In the genomic region with DNA sequence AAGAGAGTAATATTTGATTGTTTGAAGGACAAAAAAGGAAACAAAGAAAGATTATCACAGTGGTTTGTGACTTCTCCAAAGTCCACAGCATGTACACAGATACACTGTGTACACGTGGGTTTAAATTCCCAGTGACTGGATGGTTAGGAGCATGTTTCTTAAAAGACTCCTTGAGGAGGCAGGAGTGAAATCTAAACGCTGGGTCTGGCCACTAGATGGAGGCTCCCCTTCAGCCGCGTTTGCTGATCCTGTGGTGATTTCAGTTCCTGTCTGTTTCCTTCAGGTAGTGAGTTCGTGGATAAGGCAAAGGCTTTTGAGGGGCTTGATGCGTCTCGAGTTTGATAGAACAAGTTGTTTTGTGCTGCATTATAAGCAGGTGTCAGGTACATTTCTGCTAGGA, we compare ENCODE assay signal across 19 mouse cellular contexts. TPM values are rescaled to one million over a fixed set of nuclear protein-coding genes. Genes with fewer than 3 reads are reported as not detected.
DNase-seq lines count a peak whose midpoint lies in the region; ATAC-seq and TF ChIP-seq lines count a peak whose summit lies in the region.
"Had no signal": no experiment of that assay in that cellular context is flagged by ENCODE, and none has a peak within 500 bp of the region (broad histone marks: within the 10 kb centered on the region; RNA-seq: fewer than 3 reads in every experiment).

No protein-coding gene starts in this region.

- H3K4me3 ChIP-seq in hindbrain, postnatal 0 days (ENCODE audit: low read length) = no peak overlapping the region
- no peak overlapping the region for H3K4me3 ChIP-seq in hindbrain, embryonic 16.5 days (ENCODE audit: low read length)
- H3K4me3 ChIP-seq in neural tube, embryonic 11.5 days (ENCODE audit: low read depth, low read length) = no peak overlapping the region
- no peak overlapping the region for H3K4me3 ChIP-seq in neural tube, embryonic 15.5 days (replicated peaks)
- H3K4me3 ChIP-seq: embryonic facial prominence, embryonic 10.5 days; forebrain, embryonic 13.5 days; limb, embryonic 15.5 days; midbrain, embryonic 10.5 days had no signal

- no peak overlapping the region for H3K4me2 ChIP-seq in hindbrain, postnatal 0 days (ENCODE audit: low read depth, low read length)
- no peak overlapping the region for H3K4me2 ChIP-seq in hindbrain, embryonic 16.5 days (ENCODE audit: low read length)
- H3K4me2 ChIP-seq in neural tube, embryonic 11.5 days (ENCODE audit: low read depth) = no peak overlapping the region
- no peak overlapping the region for H3K4me2 ChIP-seq in neural tube, embryonic 15.5 days
- H3K4me2 ChIP-seq: forebrain, embryonic 13.5 days; limb, embryonic 15.5 days had no signal

- DNase-seq in hindbrain, postnatal 0 days (ENCODE audit: low spot score) = no peak
- DNase-seq in neural tube, embryonic 11.5 days (ENCODE audit: low spot score) = peak; percentile 21
- peak; percentile 29 for DNase-seq in R1 (ENCODE audit: low read depth, low spot score)
- no peak for DNase-seq in cerebellum, adult 18-20 months
- no peak for DNase-seq in right cerebral cortex, adult 18-20 months
- DNase-seq: adrenal gland, postnatal 25 days; cerebellum, adult 9-10 months; layer of hippocampus, adult 9-11 months; lung, adult 18-20 months; lung, postnatal 4 days; retina, postnatal 1 day; thymus, adult 18-20 months had no signal

- H3K9me3 ChIP-seq in hindbrain, postnatal 0 days (ENCODE audit: low read length) = no peaks in the 10 kb centered on the region
- H3K9me3 ChIP-seq in hindbrain, embryonic 16.5 days (ENCODE audit: control insufficient read depth, low read length) = peaks cover 2% of the 10 kb centered on the region; the same call in 1 of the 2 replicates
- no peaks in the 10 kb centered on the region for H3K9me3 ChIP-seq in neural tube, embryonic 11.5 days (ENCODE audit: control insufficient read depth, low read length)
- no peaks in the 10 kb centered on the region for H3K9me3 ChIP-seq in neural tube, embryonic 15.5 days (replicated peaks)
- H3K9me3 ChIP-seq: embryonic facial prominence, embryonic 10.5 days; forebrain, embryonic 13.5 days; limb, embryonic 15.5 days; midbrain, embryonic 10.5 days had no signal

- WGBS in hindbrain, postnatal 0 days = 62% methylated on average over 7 of the region's 7 CpGs
- 53% methylated on average over 7 of the region's 7 CpGs for WGBS in hindbrain, embryonic 16.5 days
- WGBS in neural tube, embryonic 11.5 days = 61% methylated on average over 7 of the region's 7 CpGs
- 57% methylated on average over 7 of the region's 7 CpGs for WGBS in neural tube, embryonic 15.5 days

- peaks cover 10% of the 10 kb centered on the region; the same call in 1 of the 2 replicates for H3K36me3 ChIP-seq in hindbrain, postnatal 0 days (ENCODE audit: insufficient read depth, low read length)
- peaks cover 4% of the 10 kb centered on the region for H3K36me3 ChIP-seq in hindbrain, embryonic 16.5 days (ENCODE audit: control insufficient read depth, insufficient read depth, low read length)
- peaks cover 4% of the 10 kb centered on the region; the same call in 1 of the 2 replicates for H3K36me3 ChIP-seq in neural tube, embryonic 11.5 days (ENCODE audit: control insufficient read depth, insufficient read depth, low read length)
- peaks cover 23% of the 10 kb centered on the region for H3K36me3 ChIP-seq in neural tube, embryonic 15.5 days

- ATAC-seq in hindbrain, postnatal 0 days = no peak
- no peak for ATAC-seq in hindbrain, embryonic 16.5 days
- no peak for ATAC-seq in neural tube, embryonic 11.5 days (ENCODE audit: insufficient read depth, low FRiP score, low TSS enrichment)
- ATAC-seq in neural tube, embryonic 15.5 days (ENCODE audit: low FRiP score) = no peak
- ATAC-seq: forebrain, embryonic 13.5 days; intestine, embryonic 16.5 days had no signal

- H3K27me3 ChIP-seq in hindbrain, postnatal 0 days (ENCODE audit: insufficient read depth, low read length) = no peaks in the 10 kb centered on the region
- no peaks in the 10 kb centered on the region for H3K27me3 ChIP-seq in hindbrain, embryonic 16.5 days (replicated peaks; ENCODE audit: control insufficient read depth, insufficient read depth, low read length)
- no peaks in the 10 kb centered on the region for H3K27me3 ChIP-seq in neural tube, embryonic 11.5 days (ENCODE audit: control insufficient read depth, insufficient read depth, low read length)
- no peaks in the 10 kb centered on the region for H3K27me3 ChIP-seq in neural tube, embryonic 15.5 days (replicated peaks)
- H3K27me3 ChIP-seq: forebrain, embryonic 13.5 days; limb, embryonic 15.5 days had no signal

- peak; percentile 27; the same call in 1 of the 2 replicates for TF ChIP-seq CTCF in hindbrain, postnatal 0 days (IDR thresholded peaks at IDR 0.05; ENCODE audit: low read depth)

- no peak overlapping the region for H3K9ac ChIP-seq in hindbrain, postnatal 0 days (replicated peaks; ENCODE audit: low read length)
- H3K9ac ChIP-seq in hindbrain, embryonic 16.5 days (ENCODE audit: low read depth, low read length) = no peak overlapping the region
- H3K9ac ChIP-seq in neural tube, embryonic 11.5 days (ENCODE audit: low read length) = no peak overlapping the region
- no peak overlapping the region for H3K9ac ChIP-seq in neural tube, embryonic 15.5 days (replicated peaks)
- H3K9ac ChIP-seq: forebrain, embryonic 13.5 days; limb, embryonic 15.5 days had no signal

- no peaks in the 10 kb centered on the region for H3K4me1 ChIP-seq in hindbrain, postnatal 0 days (ENCODE audit: insufficient read depth, low read length)
- H3K4me1 ChIP-seq in hindbrain, embryonic 16.5 days (ENCODE audit: control insufficient read depth, insufficient read depth, low read depth, low read length) = no peaks in the 10 kb centered on the region
- H3K4me1 ChIP-seq in neural tube, embryonic 11.5 days (ENCODE audit: control insufficient read depth, insufficient read depth, low read length) = no peaks in the 10 kb centered on the region
- no peaks in the 10 kb centered on the region for H3K4me1 ChIP-seq in neural tube, embryonic 15.5 days
- H3K4me1 ChIP-seq: embryonic facial prominence, embryonic 10.5 days; forebrain, embryonic 13.5 days; limb, embryonic 15.5 days; midbrain, embryonic 10.5 days had no signal

- no peak overlapping the region for H3K27ac ChIP-seq in hindbrain, postnatal 0 days
- H3K27ac ChIP-seq in hindbrain, embryonic 16.5 days (ENCODE audit: low read depth, low read length) = no peak overlapping the region
- no peak overlapping the region for H3K27ac ChIP-seq in neural tube, embryonic 11.5 days (ENCODE audit: low read depth, low read length)
- H3K27ac ChIP-seq in neural tube, embryonic 15.5 days (replicated peaks) = no peak overlapping the region
- H3K27ac ChIP-seq: embryonic facial prominence, embryonic 10.5 days; forebrain, embryonic 13.5 days; limb, embryonic 15.5 days; midbrain, embryonic 10.5 days had no signal

RNA-seq across cellular contexts. Expression of a gene that starts 34.0 kb away (rescaled TPM):
- total RNA-seq in hindbrain, postnatal 0 days (2014; rRNA removed) = 13.9 and 18.3 TPM in 2 replicates
- polyA plus RNA-seq in hindbrain, postnatal 0 days (2015; fragmentation: Nextera tagmentation; extraction: Ambion mirVana) = 4.3 and 5.7 TPM in 2 replicates
- 5.6 and 5.8 TPM in 2 replicates for polyA plus RNA-seq in hindbrain, embryonic 16.5 days (2015; fragmentation: Nextera tagmentation; extraction: Ambion mirVana)
- 13.3 and 13.8 TPM in 2 replicates for polyA plus RNA-seq in neural tube, embryonic 11.5 days (2014; fragmentation: Nextera tagmentation; extraction: Ambion mirVana)
- 5.5 and 7.3 TPM in 2 replicates for polyA plus RNA-seq in neural tube, embryonic 15.5 days (2015; fragmentation: Nextera tagmentation; extraction: Ambion mirVana)

Comparison
In these comparisons a context has a peak if more than half of its experiments do, and no peak if none do; other contexts are left out.
1. DNase-seq: peak in neural tube, embryonic 11.5 days (single experiment) and R1 (single experiment); none in hindbrain, postnatal 0 days (single experiment), cerebellum, adult 18-20 months (0 of 2) and right cerebral cortex, adult 18-20 months (single experiment).